Mouse (Mus musculus): ENCODE measurements around the gene Tnnt3. TPM values are rescaled to one million over a fixed set of nuclear protein-coding genes. Genes with fewer than 3 reads are reported as not detected.

Gene Tnnt3
- polyA plus RNA-seq, 1 experiment, result not detected

GRCm38 (mm10) chr7:142481186-142481567, 17.5 kb upstream of the Tnnt3 start:
- Histone ChIP-seq H3K27me3 (ENCODE audit: control insufficient read depth) (no peaks in the 10 kb centered on the region), H3K4me1 (ENCODE audit: control insufficient read depth) (no peaks in the 10 kb centered on the region), H3K9me3 (ENCODE audit: control insufficient read depth, low read length) (no peaks in the 10 kb centered on the region), H3K4me3 (replicated peaks) (no peak overlapping the region), H3K36me3 (ENCODE audit: control insufficient read depth) (no peaks in the 10 kb centered on the region)
- TF ChIP-seq GATA1 (IDR thresholded peaks at IDR 0.05; ENCODE audit: low read length) (no peak), TAL1 (IDR thresholded peaks at IDR 0.05; ENCODE audit: low read length) (no peak)

DNA sequence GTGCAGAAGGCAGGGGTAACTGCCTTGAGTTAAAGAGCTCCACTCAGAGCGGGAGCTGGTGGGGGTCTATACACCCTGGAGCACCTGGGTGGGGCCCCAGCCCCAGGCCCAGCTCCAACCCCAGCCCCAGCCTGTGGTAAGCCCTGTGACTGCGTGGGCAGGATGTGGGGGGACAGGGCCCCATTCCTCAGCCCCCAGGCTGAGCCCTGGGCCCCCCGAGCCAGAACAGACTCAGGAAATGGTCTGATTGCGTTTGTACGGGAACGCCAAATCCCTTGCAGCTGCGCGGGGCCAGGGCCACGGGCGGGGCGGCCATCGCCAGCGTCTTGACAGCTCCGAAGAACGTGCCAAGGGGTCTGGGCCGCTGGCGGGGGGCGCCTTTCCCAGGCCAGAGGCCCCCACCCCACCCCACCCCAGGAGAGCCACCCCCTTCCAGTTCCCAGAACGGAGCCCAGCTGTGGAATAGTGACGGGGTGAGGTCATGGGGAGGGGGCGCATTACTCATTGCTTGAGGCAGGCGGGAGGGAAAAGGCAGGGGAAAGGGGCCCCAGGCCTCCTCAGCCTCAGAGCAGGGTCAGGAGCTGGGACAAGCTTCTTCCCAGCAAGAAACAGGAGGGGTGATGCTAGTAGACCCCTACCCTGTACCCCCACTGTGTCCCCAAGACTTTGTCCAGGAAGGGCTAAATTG, 16.9 kb upstream of the Tnnt3 start:
- Histone ChIP-seq H3K4me3 (replicated peaks) (no peak overlapping the region), H3K36me3 (ENCODE audit: control insufficient read depth) (no peaks in the 10 kb centered on the region), H3K9me3 (ENCODE audit: control insufficient read depth, low read length) (no peaks in the 10 kb centered on the region), H3K27me3 (ENCODE audit: control insufficient read depth) (no peaks in the 10 kb centered on the region), H3K4me1 (ENCODE audit: control insufficient read depth) (no peaks in the 10 kb centered on the region)
- no peak for TF ChIP-seq TAL1 (IDR thresholded peaks at IDR 0.05; ENCODE audit: low read length)
- TF ChIP-seq GATA1 (IDR thresholded peaks at IDR 0.05; ENCODE audit: low read length), result no peak

GRCm38 (mm10) chr7:142482256-142482609, 16.4 kb upstream of the Tnnt3 start:
- Histone ChIP-seq H3K4me1 (ENCODE audit: control insufficient read depth) (no peaks in the 10 kb centered on the region), H3K27me3 (ENCODE audit: control insufficient read depth) (no peaks in the 10 kb centered on the region), H3K36me3 (ENCODE audit: control insufficient read depth) (no peaks in the 10 kb centered on the region), H3K9me3 (ENCODE audit: control insufficient read depth, low read length) (no peaks in the 10 kb centered on the region), H3K4me3 (replicated peaks) (no peak overlapping the region)
- no peak for TF ChIP-seq TAL1 (IDR thresholded peaks at IDR 0.05; ENCODE audit: low read length)
- no peak for TF ChIP-seq GATA1 (IDR thresholded peaks at IDR 0.05; ENCODE audit: low read length)

- Histone ChIP-seq H3K4me3 (replicated peaks) (no peak overlapping the region), H3K27me3 (ENCODE audit: control insufficient read depth) (no peaks in the 10 kb centered on the region)
- TF ChIP-seq TAL1 (IDR thresholded peaks at IDR 0.05; ENCODE audit: low read length) (no peak), GATA1 (IDR thresholded peaks at IDR 0.05; ENCODE audit: low read length) (no peak)
Observed at GRCm38 (mm10) chr7:142483136-142483535, 15.5 kb upstream of the Tnnt3 start.

DNA sequence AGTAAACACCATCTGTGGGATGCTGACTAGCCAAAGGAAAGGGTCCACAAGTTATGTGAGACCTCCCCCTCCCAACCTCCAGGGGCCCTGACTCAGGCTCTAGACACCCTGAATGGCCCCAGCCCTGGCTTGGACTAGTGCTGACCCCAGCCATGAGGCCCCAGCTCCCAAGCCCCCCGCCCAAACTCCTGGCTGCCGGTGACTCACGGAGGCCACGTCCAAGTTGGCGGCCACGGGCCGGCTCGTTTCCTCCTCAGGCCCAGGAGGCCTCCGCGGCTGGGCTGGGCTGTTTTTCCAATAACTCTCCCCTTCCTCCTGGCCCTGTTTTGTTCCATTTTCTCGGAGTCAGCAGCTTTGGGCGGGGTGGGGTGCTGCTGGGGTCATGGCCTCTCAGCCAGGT, 13.9 kb upstream of the Tnnt3 start:
- TF ChIP-seq GATA1 (IDR thresholded peaks at IDR 0.05; ENCODE audit: low read length), result no peak
- TF ChIP-seq TAL1 (IDR thresholded peaks at IDR 0.05; ENCODE audit: low read length), result no peak
- Histone ChIP-seq H3K9me3 (ENCODE audit: control insufficient read depth, low read length) (no peaks in the 10 kb centered on the region), H3K27me3 (ENCODE audit: control insufficient read depth) (no peaks in the 10 kb centered on the region), H3K4me1 (ENCODE audit: control insufficient read depth) (no peaks in the 10 kb centered on the region), H3K4me3 (replicated peaks) (no peak overlapping the region), H3K36me3 (ENCODE audit: control insufficient read depth) (no peaks in the 10 kb centered on the region)

More at GRCm38 (mm10) chr7:142483136-142483535, 15.5 kb upstream of the Tnnt3 start:
- Histone ChIP-seq H3K36me3 (ENCODE audit: control insufficient read depth) (no peaks in the 10 kb centered on the region), H3K9me3 (ENCODE audit: control insufficient read depth, low read length) (no peaks in the 10 kb centered on the region), H3K4me1 (ENCODE audit: control insufficient read depth) (no peaks in the 10 kb centered on the region)

- Histone ChIP-seq H3K4me3 (replicated peaks) (no peak overlapping the region), H3K4me1 (ENCODE audit: control insufficient read depth) (no peaks in the 10 kb centered on the region), H3K36me3 (ENCODE audit: control insufficient read depth) (no peaks in the 10 kb centered on the region), H3K9me3 (ENCODE audit: control insufficient read depth, low read length) (no peaks in the 10 kb centered on the region), H3K27me3 (ENCODE audit: control insufficient read depth) (no peaks in the 10 kb centered on the region)
- TF ChIP-seq TAL1 (IDR thresholded peaks at IDR 0.05; ENCODE audit: low read length) (no peak), GATA1 (IDR thresholded peaks at IDR 0.05; ENCODE audit: low read length) (no peak)
Observed at GRCm38 (mm10) chr7:142486751-142487162, 11.9 kb upstream of the Tnnt3 start.

DNA sequence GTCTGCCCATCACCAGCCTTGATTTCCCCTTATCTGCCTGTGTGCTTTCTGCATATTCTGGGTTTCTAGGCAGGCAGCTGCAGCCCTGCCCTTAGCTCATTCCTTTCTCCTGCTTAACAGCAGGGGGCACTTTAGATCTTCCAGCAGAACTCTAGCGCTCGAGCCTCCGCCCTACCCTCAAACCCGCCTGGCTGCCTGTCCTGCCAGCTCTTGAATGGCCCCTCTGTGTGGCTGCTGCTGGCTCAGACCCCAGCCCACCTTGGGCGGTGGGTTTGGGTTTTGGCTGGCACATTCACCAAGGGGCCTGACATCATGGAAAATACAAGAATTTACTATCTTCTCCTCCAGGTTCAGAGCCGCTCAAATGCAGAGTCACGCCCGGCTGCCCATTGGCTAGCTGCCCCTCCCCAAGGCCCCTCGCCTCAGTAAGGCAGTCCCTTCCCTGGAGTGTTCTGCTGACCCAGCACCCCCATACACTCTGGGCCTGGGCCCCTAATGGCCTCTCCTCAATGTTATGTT, 11.2 kb upstream of the Tnnt3 start:
- no peaks in the 10 kb centered on the region for H3K36me3 ChIP-seq (ENCODE audit: control insufficient read depth)
- no peaks in the 10 kb centered on the region for H3K9me3 ChIP-seq (ENCODE audit: control insufficient read depth, low read length)
- H3K27me3 ChIP-seq (ENCODE audit: control insufficient read depth), result no peaks in the 10 kb centered on the region
- TF ChIP-seq TAL1 (IDR thresholded peaks at IDR 0.05; ENCODE audit: low read length) (no peak), GATA1 (IDR thresholded peaks at IDR 0.05; ENCODE audit: low read length) (no peak)
- no peak overlapping the region for H3K4me3 ChIP-seq (replicated peaks)
- no peaks in the 10 kb centered on the region for H3K4me1 ChIP-seq (ENCODE audit: control insufficient read depth)

DNA sequence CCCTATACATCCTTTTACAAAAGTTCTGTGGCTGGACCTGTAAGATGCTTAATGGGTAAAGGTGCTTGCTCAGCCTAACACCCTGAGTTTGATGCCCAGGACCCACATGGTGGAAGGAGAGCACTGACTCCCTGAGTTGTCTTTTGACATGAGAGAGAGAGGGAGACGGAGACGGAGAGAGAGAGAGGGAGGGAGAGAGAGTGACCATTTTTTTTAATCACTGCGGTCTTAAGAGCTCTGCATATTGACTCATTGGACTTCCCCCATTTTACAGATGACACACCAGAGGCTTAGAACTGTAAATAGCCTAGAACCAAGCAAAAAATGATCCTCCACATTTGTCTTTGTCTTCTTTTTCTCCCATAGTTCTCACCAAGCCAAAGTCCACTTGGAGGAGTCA, 10.6 kb upstream of the Tnnt3 start:
- Histone ChIP-seq H3K4me3 (replicated peaks) (no peak overlapping the region), H3K4me1 (ENCODE audit: control insufficient read depth) (no peaks in the 10 kb centered on the region), H3K27me3 (ENCODE audit: control insufficient read depth) (no peaks in the 10 kb centered on the region), H3K36me3 (ENCODE audit: control insufficient read depth) (no peaks in the 10 kb centered on the region), H3K9me3 (ENCODE audit: control insufficient read depth, low read length) (no peaks in the 10 kb centered on the region)
- no peak for TF ChIP-seq TAL1 (IDR thresholded peaks at IDR 0.05; ENCODE audit: low read length)
- TF ChIP-seq GATA1 (IDR thresholded peaks at IDR 0.05; ENCODE audit: low read length), result no peak

DNA sequence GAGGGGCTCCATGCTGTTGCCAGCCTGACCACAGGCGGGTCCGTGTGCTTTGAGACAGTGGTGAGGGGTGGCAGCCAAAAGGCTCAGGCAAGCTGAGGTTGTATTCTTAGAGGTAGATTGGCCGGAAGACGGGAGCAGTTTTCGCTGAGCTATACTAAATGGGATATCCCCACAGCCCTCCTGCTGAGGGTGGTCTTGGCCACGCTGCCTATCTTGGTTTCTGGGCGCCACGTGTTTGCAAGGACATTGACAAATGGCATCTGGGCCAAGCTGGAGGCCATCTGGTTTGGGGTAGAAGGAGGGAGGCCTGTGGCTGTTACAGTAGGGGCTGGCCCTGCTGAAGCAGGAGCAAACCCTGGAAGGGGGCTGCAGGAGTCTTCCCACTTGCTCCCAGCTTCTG, 5.1 kb upstream of the Tnnt3 start:
- H3K36me3 ChIP-seq (ENCODE audit: control insufficient read depth), result no peaks in the 10 kb centered on the region
- no peak for TF ChIP-seq TAL1 (IDR thresholded peaks at IDR 0.05; ENCODE audit: low read length)
- TF ChIP-seq GATA1 (IDR thresholded peaks at IDR 0.05; ENCODE audit: low read length), result no peak
- H3K9me3 ChIP-seq (ENCODE audit: control insufficient read depth, low read length), result no peaks in the 10 kb centered on the region
- no peaks in the 10 kb centered on the region for H3K27me3 ChIP-seq (ENCODE audit: control insufficient read depth)
- no peak overlapping the region for H3K4me3 ChIP-seq (replicated peaks)
- no peaks in the 10 kb centered on the region for H3K4me1 ChIP-seq (ENCODE audit: control insufficient read depth)

DNA sequence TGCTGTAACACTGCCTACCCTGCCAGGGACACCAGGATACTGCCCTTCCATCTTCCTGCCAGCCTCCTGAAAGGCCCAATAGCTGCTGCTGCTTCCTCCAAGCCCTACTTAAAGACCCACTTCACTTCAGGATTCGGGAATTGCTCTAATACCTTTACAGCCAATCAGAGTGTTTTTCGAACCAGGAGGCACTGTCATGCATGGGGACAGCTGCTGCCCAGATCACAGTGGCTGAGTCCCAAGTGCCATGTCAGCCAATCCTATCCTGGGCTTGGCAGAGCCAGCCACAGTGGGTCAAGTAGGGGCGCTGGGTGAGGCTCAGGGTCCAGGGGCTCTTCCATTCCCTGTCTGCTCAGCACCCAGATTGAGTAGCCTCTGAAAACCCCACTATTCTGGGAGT, 2.5 kb upstream of the Tnnt3 start:
- Histone ChIP-seq H3K36me3 (ENCODE audit: control insufficient read depth) (no peaks in the 10 kb centered on the region), H3K4me3 (replicated peaks) (no peak overlapping the region), H3K4me1 (ENCODE audit: control insufficient read depth) (no peaks in the 10 kb centered on the region), H3K27me3 (ENCODE audit: control insufficient read depth) (no peaks in the 10 kb centered on the region), H3K9me3 (ENCODE audit: control insufficient read depth, low read length) (no peaks in the 10 kb centered on the region)
- TF ChIP-seq GATA1 (IDR thresholded peaks at IDR 0.05; ENCODE audit: low read length), result no peak
- TF ChIP-seq TAL1 (IDR thresholded peaks at IDR 0.05; ENCODE audit: low read length), result no peak

All from erythroblast, embryonic 14.5 days (primary cell).